Mouse (Mus musculus): ENCODE measurements around the gene Pin1. TPM values are rescaled to one million over a fixed set of nuclear protein-coding genes. Genes with fewer than 3 reads are reported as not detected.

Pin1 gene
- polyA plus RNA-seq, 1 experiment from 2014 or later: 64.6 TPM

- ATAC-seq (ENCODE audit: low FRiP score): peak; percentile 20
- H3K27me3 ChIP-seq (ENCODE audit: control insufficient read depth, insufficient read depth, low read length): no peaks in the 10 kb centered on the region
- H3K4me1 ChIP-seq (ENCODE audit: control insufficient read depth, insufficient read depth, low read length): peaks cover 21% of the 10 kb centered on the region
- H3K4me2 ChIP-seq: peak within 1 kb of the TSS; percentile 75
- peak; percentile 98 for DNase-seq (ENCODE audit: low spot score, missing footprints)
- H3K9ac ChIP-seq (ENCODE audit: low read length): peak within 1 kb of the TSS; percentile 69
- peak within 1 kb of the TSS; percentile 69 for H3K4me3 ChIP-seq (ENCODE audit: low read depth, low read length)
- H3K36me3 ChIP-seq (ENCODE audit: control insufficient read depth, insufficient read depth, low read length): peaks cover 2% of the 10 kb centered on the region; the same call in 1 of the 2 replicates
- H3K27ac ChIP-seq (ENCODE audit: low read depth, low read length): peak within 1 kb of the TSS; percentile 42; the same call in 1 of the 2 replicates
- H3K9me3 ChIP-seq (ENCODE audit: control insufficient read depth, low read length): no peaks in the 10 kb centered on the region
- WGBS: under 1% methylated on average over 43 of the region's 43 CpGs
Observed at GRCm38 (mm10) chr9:20644360-20645081, 7.4 kb upstream of the Pin1 start, which contains the start of gene Fbxl12. Gene Fbxl12 (minus strand): TSS chr9:20644767.

- H3K4me3 ChIP-seq (ENCODE audit: low read depth, low read length): peak overlapping the region; percentile 69
- no peaks in the 10 kb centered on the region for H3K27me3 ChIP-seq (ENCODE audit: control insufficient read depth, insufficient read depth, low read length)
- peak overlapping the region; percentile 75 for H3K4me2 ChIP-seq
- DNase-seq (ENCODE audit: low spot score, missing footprints): no peak
- no peak for ATAC-seq (ENCODE audit: low FRiP score)
- WGBS: 6% methylated on average over 17 of the region's 17 CpGs
- H3K4me1 ChIP-seq (ENCODE audit: control insufficient read depth, insufficient read depth, low read length): peaks cover 21% of the 10 kb centered on the region
- H3K27ac ChIP-seq (ENCODE audit: low read depth, low read length): no peak overlapping the region
- no peaks in the 10 kb centered on the region for H3K9me3 ChIP-seq (ENCODE audit: control insufficient read depth, low read length)
- H3K36me3 ChIP-seq (ENCODE audit: control insufficient read depth, insufficient read depth, low read length): peaks cover 2% of the 10 kb centered on the region; the same call in 1 of the 2 replicates
- peak overlapping the region; percentile 69 for H3K9ac ChIP-seq (ENCODE audit: low read length)
Observed at GRCm38 (mm10) chr9:20645121-20645520, 6.8 kb upstream of the Pin1 start.

- H3K4me3 ChIP-seq (ENCODE audit: low read depth, low read length): peak overlapping the region; percentile 96
- no peaks in the 10 kb centered on the region for H3K9me3 ChIP-seq (ENCODE audit: control insufficient read depth, low read length)
- under 1% methylated on average over 25 of the region's 25 CpGs for WGBS
- H3K4me2 ChIP-seq: peak overlapping the region; percentile 76
- DNase-seq (ENCODE audit: low spot score, missing footprints) (peak; percentile 90), ATAC-seq (ENCODE audit: low FRiP score) (peak; percentile 41)
- no peak overlapping the region for H3K27ac ChIP-seq (ENCODE audit: low read depth, low read length)
- no peaks in the 10 kb centered on the region for H3K27me3 ChIP-seq (ENCODE audit: control insufficient read depth, insufficient read depth, low read length)
- H3K4me1 ChIP-seq (ENCODE audit: control insufficient read depth, insufficient read depth, low read length): peaks cover 19% of the 10 kb centered on the region
- H3K36me3 ChIP-seq (ENCODE audit: control insufficient read depth, insufficient read depth, low read length): peaks cover 16% of the 10 kb centered on the region
- H3K9ac ChIP-seq (ENCODE audit: low read length): peak overlapping the region; percentile 91
Observed at GRCm38 (mm10) chr9:20652260-20652658, 364 bp downstream of the Pin1 start.

- H3K27ac ChIP-seq (ENCODE audit: low read depth, low read length): no peak overlapping the region
- H3K9me3 ChIP-seq (ENCODE audit: control insufficient read depth, low read length): no peaks in the 10 kb centered on the region
- DNase-seq (ENCODE audit: low spot score, missing footprints) (no peak), ATAC-seq (ENCODE audit: low FRiP score) (no peak)
- no peaks in the 10 kb centered on the region for H3K27me3 ChIP-seq (ENCODE audit: control insufficient read depth, insufficient read depth, low read length)
- H3K36me3 ChIP-seq (ENCODE audit: control insufficient read depth, insufficient read depth, low read length): peaks cover 24% of the 10 kb centered on the region
- H3K9ac ChIP-seq (ENCODE audit: low read length): no peak overlapping the region
- H3K4me2 ChIP-seq: peak overlapping the region; percentile 76
- no peak overlapping the region for H3K4me3 ChIP-seq (ENCODE audit: low read depth, low read length)
- H3K4me1 ChIP-seq (ENCODE audit: control insufficient read depth, insufficient read depth, low read length): peaks cover 19% of the 10 kb centered on the region
- 93% methylated on average over 3 of the region's 3 CpGs for WGBS
Observed at GRCm38 (mm10) chr9:20653859-20654258, 2.0 kb downstream of the Pin1 start.

GRCm38 (mm10) chr9:20657546-20657945 lies 5.7 kb downstream of the Pin1 start:
- Histone ChIP-seq H3K4me2 (no peak overlapping the region), H3K9me3 (ENCODE audit: control insufficient read depth, low read length) (no peaks in the 10 kb centered on the region), H3K27ac (ENCODE audit: low read depth, low read length) (no peak overlapping the region), H3K27me3 (ENCODE audit: control insufficient read depth, insufficient read depth, low read length) (no peaks in the 10 kb centered on the region), H3K9ac (ENCODE audit: low read length) (no peak overlapping the region), H3K4me3 (ENCODE audit: low read depth, low read length) (no peak overlapping the region), H3K4me1 (ENCODE audit: control insufficient read depth, insufficient read depth, low read length) (peaks cover 13% of the 10 kb centered on the region), H3K36me3 (ENCODE audit: control insufficient read depth, insufficient read depth, low read length) (peaks cover 33% of the 10 kb centered on the region)
- ATAC-seq (ENCODE audit: low FRiP score): no peak
- 93% methylated on average over 3 of the region's 3 CpGs for WGBS
- DNase-seq (ENCODE audit: low spot score, missing footprints): no peak

GRCm38 (mm10) chr9:20662325-20662724 lies 10.4 kb downstream of the Pin1 start:
- WGBS: 56% methylated on average over 3 of the region's 3 CpGs
- Histone ChIP-seq H3K4me2 (no peak overlapping the region), H3K27ac (ENCODE audit: low read depth, low read length) (no peak overlapping the region; the same call in 1 of the 2 replicates), H3K9ac (ENCODE audit: low read length) (no peak overlapping the region), H3K4me3 (ENCODE audit: low read depth, low read length) (no peak overlapping the region), H3K36me3 (ENCODE audit: control insufficient read depth, insufficient read depth, low read length) (peaks cover 24% of the 10 kb centered on the region), H3K9me3 (ENCODE audit: control insufficient read depth, low read length) (no peaks in the 10 kb centered on the region), H3K4me1 (ENCODE audit: control insufficient read depth, insufficient read depth, low read length) (peaks cover 12% of the 10 kb centered on the region), H3K27me3 (ENCODE audit: control insufficient read depth, insufficient read depth, low read length) (no peaks in the 10 kb centered on the region)
- ATAC-seq (ENCODE audit: low FRiP score) (peak; percentile 54; the same call in 1 of the 2 replicates), DNase-seq (ENCODE audit: low spot score, missing footprints) (peak; percentile 93)

GRCm38 (mm10) chr9:20662874-20663273 lies 11.0 kb downstream of the Pin1 start:
- no peak overlapping the region for H3K9ac ChIP-seq (ENCODE audit: low read length)
- 91% methylated on average over 8 of the region's 8 CpGs for WGBS
- DNase-seq (ENCODE audit: low spot score, missing footprints) (no peak), ATAC-seq (ENCODE audit: low FRiP score) (no peak)
- peaks cover 22% of the 10 kb centered on the region for H3K36me3 ChIP-seq (ENCODE audit: control insufficient read depth, insufficient read depth, low read length)
- H3K4me1 ChIP-seq (ENCODE audit: control insufficient read depth, insufficient read depth, low read length): peaks cover 12% of the 10 kb centered on the region
- no peak overlapping the region for H3K4me3 ChIP-seq (ENCODE audit: low read depth, low read length)
- H3K27me3 ChIP-seq (ENCODE audit: control insufficient read depth, insufficient read depth, low read length): no peaks in the 10 kb centered on the region
- H3K27ac ChIP-seq (ENCODE audit: low read depth, low read length): no peak overlapping the region; the same call in 1 of the 2 replicates
- H3K4me2 ChIP-seq: no peak overlapping the region
- H3K9me3 ChIP-seq (ENCODE audit: control insufficient read depth, low read length): no peaks in the 10 kb centered on the region

GRCm38 (mm10) chr9:20663956-20664355 lies 12.1 kb downstream of the Pin1 start:
- H3K36me3 ChIP-seq (ENCODE audit: control insufficient read depth, insufficient read depth, low read length): peaks cover 17% of the 10 kb centered on the region
- H3K27ac ChIP-seq (ENCODE audit: low read depth, low read length): no peak overlapping the region; the same call in 1 of the 2 replicates
- ATAC-seq (ENCODE audit: low FRiP score) (peak; percentile 19; the same call in 1 of the 2 replicates), DNase-seq (ENCODE audit: low spot score, missing footprints) (no peak)
- H3K4me1 ChIP-seq (ENCODE audit: control insufficient read depth, insufficient read depth, low read length): peaks cover 12% of the 10 kb centered on the region
- H3K9me3 ChIP-seq (ENCODE audit: control insufficient read depth, low read length): no peaks in the 10 kb centered on the region
- 89% methylated on average over 2 of the region's 2 CpGs for whole genome bisulfite sequencing
- H3K4me2 ChIP-seq: no peak overlapping the region
- no peak overlapping the region for H3K9ac ChIP-seq (ENCODE audit: low read length)
- H3K27me3 ChIP-seq (ENCODE audit: control insufficient read depth, insufficient read depth, low read length): no peaks in the 10 kb centered on the region
- H3K4me3 ChIP-seq (ENCODE audit: low read depth, low read length): no peak overlapping the region

- no peaks in the 10 kb centered on the region for H3K27me3 ChIP-seq (ENCODE audit: control insufficient read depth, insufficient read depth, low read length)
- ATAC-seq (ENCODE audit: low FRiP score) (peak; percentile 14), DNase-seq (ENCODE audit: low spot score, missing footprints) (no peak)
- H3K4me1 ChIP-seq (ENCODE audit: control insufficient read depth, insufficient read depth, low read length): peaks cover 12% of the 10 kb centered on the region
- no peak overlapping the region for H3K9ac ChIP-seq (ENCODE audit: low read length)
- peaks cover 15% of the 10 kb centered on the region for H3K36me3 ChIP-seq (ENCODE audit: control insufficient read depth, insufficient read depth, low read length)
- H3K4me3 ChIP-seq (ENCODE audit: low read depth, low read length): no peak overlapping the region
- peak overlapping the region; percentile 25; the same call in 1 of the 2 replicates for H3K27ac ChIP-seq (ENCODE audit: low read depth, low read length)
- no peaks in the 10 kb centered on the region for H3K9me3 ChIP-seq (ENCODE audit: control insufficient read depth, low read length)
- 70% methylated on average over 2 of the region's 2 CpGs for WGBS
- H3K4me2 ChIP-seq: no peak overlapping the region
Observed at GRCm38 (mm10) chr9:20664366-20664765, 12.5 kb downstream of the Pin1 start.
